Mouse (Mus musculus) left cerebral cortex, adult 9 months (tissue): ENCODE results near the gene Kiss1r.

Experiments used
- DNase-seq, 2 experiments: peaks; one replicate each; pipeline ENCODE4 v3.0.0; 2022; ENCODE audit warnings: low spot score in 2 of 2

The Kiss1r gene

GRCm38 (mm10) chr10:79970415-79971182, 53.8 kb downstream of the Kiss1r start, which contains the start of gene Grin3b:
Gene Grin3b, plus strand, starts transcription at chr10:79970715.
- DNase-seq: no peak

GRCm38 (mm10) chr10:79971183-79971497, 54.4 kb downstream of the Kiss1r start:
- no peak for DNase-seq
